Mouse (Mus musculus) MEL (cell line): ENCODE results near the gene Psme4.

Experiments
- CTCF ChIP-seq, 3 experiments: IDR thresholded peaks in 2 of 3; conservative IDR thresholded peaks in 1 of 3; 2 replicates each; pipeline ENCODE4 v1.5.1; 2011 to 2012; ENCODE audit warnings: low read length in 3 of 3, low read depth in 2 of 3, mild to moderate bottlenecking in 2 of 3, improper control_type of control experiment in 1 of 3, inconsistent platforms in 1 of 3, mixed read lengths in 1 of 3, moderate library complexity in 1 of 3; ENCODE audit not compliant: control insufficient read depth in 1 of 3, insufficient read depth in 1 of 3, poor library complexity in 1 of 3, severe bottlenecking in 1 of 3
- EP300 ChIP-seq, 2 experiments: IDR thresholded peaks; 2 replicates each; pipeline ENCODE4 v1.6.1; 2011; ENCODE audit warnings: improper control_type of control experiment in 2 of 2, low read length in 2 of 2, low read depth in 1 of 2, mild to moderate bottlenecking in 1 of 2
- MAX ChIP-seq: IDR thresholded peaks from 2 replicates; pipeline ENCODE4 v1.6.1; 2011; ENCODE audit warnings: low read length, improper control_type of control experiment
- MAZ ChIP-seq: IDR thresholded peaks from 2 replicates; pipeline ENCODE4 v1.6.1; 2012; ENCODE audit warnings: low read depth, mild to moderate bottlenecking, inconsistent platforms, low read length, improper control_type of control experiment
- POLR2AphosphoS2 ChIP-seq: IDR thresholded peaks from 2 replicates; pipeline ENCODE4 v1.6.1; 2011; ENCODE audit warnings: low read length, improper control_type of control experiment
- USF1 ChIP-seq: IDR thresholded peaks from 2 replicates; pipeline ENCODE4 v1.6.1; 2014; ENCODE audit warnings: low read depth, mild to moderate bottlenecking, inconsistent platforms, low read length, improper control_type of control experiment, moderate library complexity

DNA sequence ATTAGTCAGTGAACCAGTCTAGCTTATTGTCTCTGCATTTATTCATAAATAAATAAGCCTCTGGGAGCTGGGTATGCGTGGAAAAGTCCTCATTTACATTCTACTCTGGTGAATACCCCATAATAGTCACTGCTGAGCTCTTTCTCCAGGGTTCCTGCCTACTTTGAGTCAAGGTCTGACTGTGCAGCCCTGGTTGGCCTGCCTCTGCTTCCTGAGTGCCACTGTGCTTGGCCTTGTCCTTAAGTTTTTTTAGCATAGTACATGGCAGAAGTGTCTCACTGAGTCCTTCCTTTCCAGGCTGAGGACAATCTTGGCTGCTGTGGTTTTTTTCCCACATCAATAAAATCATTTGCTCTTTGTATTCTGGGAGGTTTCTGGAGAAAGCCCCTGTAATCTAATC, 149.1 kb downstream of the Psme4 start:
- TF ChIP-seq MAX (no peak), CTCF (IDR thresholded peaks at IDR 0.05 in 2 of 3, conservative IDR thresholded peaks at IDR 0.05 in 1 of 3; ENCODE audit: control insufficient read depth in 1 of 3, insufficient read depth in 1 of 3, low read depth in 2 of 3, low read length in 3 of 3, poor library complexity in 1 of 3, severe bottlenecking in 1 of 3) (no peak), POLR2AphosphoS2 (no peak), EP300 (IDR thresholded peaks at IDR 0.05; ENCODE audit: low read depth in 1 of 2, low read length in 2 of 2) (no peak), USF1 (no peak), MAZ (no peak)
